Mouse (Mus musculus) hindbrain, embryonic 12.5 days (tissue): ENCODE results near the gene Slc35f6. TPM values are rescaled to one million over a fixed set of nuclear protein-coding genes. Genes with fewer than 3 reads are reported as not detected.

Experiments used
- ATAC-seq: fragments of 200-750 bp; cut with Nextera tagmentation; 2 replicates; pipeline ENCODE4 v1.8.0; 2017; ENCODE audit warnings: moderate TSS enrichment; ENCODE audit not compliant: low FRiP score
- H3K27ac ChIP-seq: fragments of 300-500 bp; sonication (generic); 2 replicates; pipeline ENCODE4 v1.5.1; 2016; ENCODE audit warnings: mild to moderate bottlenecking
- H3K27me3 ChIP-seq: fragments of 300-500 bp; sonication (generic); 2 replicates; pipeline ENCODE4 v1.6.1; 2016; ENCODE audit warnings: mild to moderate bottlenecking
- H3K36me3 ChIP-seq: fragments of 300-500 bp; sonication (generic); 2 replicates; pipeline ENCODE4 v1.6.1; 2016; ENCODE audit warnings: mild to moderate bottlenecking
- H3K4me1 ChIP-seq: fragments of 300-500 bp; sonication (generic); 2 replicates; pipeline ENCODE4 v1.6.1; 2016
- H3K4me2 ChIP-seq: fragments of 300-500 bp; sonication (generic); replicated peaks from 2 replicates; pipeline ENCODE4 v1.6.1; 2016; ENCODE audit warnings: mild to moderate bottlenecking
- H3K4me3 ChIP-seq: fragments of 300-500 bp; sonication (generic); 2 replicates; pipeline ENCODE4 v1.5.1; 2016; ENCODE audit warnings: mild to moderate bottlenecking
- H3K9ac ChIP-seq: fragments of 300-500 bp; sonication (generic); 2 replicates; pipeline ENCODE4 v1.6.1; 2016; ENCODE audit warnings: mild to moderate bottlenecking, moderate library complexity
- H3K9me3 ChIP-seq: fragments of 300-500 bp; sonication (generic); replicated peaks from 2 replicates; pipeline ENCODE4 v1.6.1; 2016; ENCODE audit warnings: mild to moderate bottlenecking
- WGBS: fragments of 180-500 bp; shearing (Covaris S2); methylation state at CpG from one replicate; pipeline ENCODE4 v1.1.7; 2016; 5-methylcytosine and 5-hydroxymethylcytosine counted together
- polyA plus RNA-seq: library from polyadenylated mRNA; unstranded; fragments of >200 nt; fragmentation: Nextera tagmentation; extraction: Ambion mirVana; gene quantifications from 2 replicates; pipeline ENCODE4 v1.2.1, GENCODE M21; 2016

Slc35f6 gene
- polyA plus RNA-seq, 1 experiment from 2014 or later: 28.2 TPM

DNA sequence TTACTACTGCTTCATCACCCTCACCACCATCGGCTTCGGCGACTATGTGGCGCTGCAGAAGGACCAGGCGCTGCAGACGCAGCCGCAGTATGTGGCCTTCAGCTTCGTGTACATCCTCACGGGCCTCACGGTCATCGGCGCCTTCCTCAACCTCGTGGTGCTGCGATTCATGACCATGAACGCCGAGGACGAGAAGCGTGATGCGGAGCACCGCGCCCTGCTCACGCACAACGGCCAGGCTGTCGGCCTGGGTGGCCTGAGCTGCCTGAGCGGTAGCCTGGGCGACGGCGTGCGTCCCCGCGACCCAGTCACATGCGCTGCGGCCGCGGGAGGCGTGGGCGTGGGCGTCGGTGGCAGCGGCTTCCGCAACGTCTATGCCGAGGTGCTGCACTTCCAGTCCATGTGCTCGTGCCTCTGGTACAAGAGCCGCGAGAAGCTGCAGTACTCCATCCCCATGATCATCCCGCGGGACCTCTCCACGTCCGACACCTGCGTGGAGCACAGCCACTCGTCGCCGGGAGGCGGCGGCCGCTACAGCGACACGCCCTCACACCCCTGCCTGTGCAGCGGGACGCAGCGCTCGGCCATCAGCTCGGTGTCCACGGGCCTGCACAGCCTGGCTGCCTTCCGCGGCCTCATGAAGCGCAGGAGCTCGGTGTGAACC, 25.4 kb upstream of the Slc35f6 start:
- peak overlapping the region; percentile 49 for H3K9ac ChIP-seq
- no peaks in the 10 kb centered on the region for H3K9me3 ChIP-seq
- H3K36me3 ChIP-seq: no peaks in the 10 kb centered on the region
- ATAC-seq: peak; percentile 66
- H3K4me1 ChIP-seq: peaks cover 18% of the 10 kb centered on the region
- no peak overlapping the region for H3K27ac ChIP-seq
- H3K4me3 ChIP-seq: peak overlapping the region; percentile 40
- peak overlapping the region; percentile 80 for H3K4me2 ChIP-seq
- under 1% methylated on average over 69 of the region's 69 CpGs for WGBS
- H3K27me3 ChIP-seq: peaks cover 50% of the 10 kb centered on the region

DNA sequence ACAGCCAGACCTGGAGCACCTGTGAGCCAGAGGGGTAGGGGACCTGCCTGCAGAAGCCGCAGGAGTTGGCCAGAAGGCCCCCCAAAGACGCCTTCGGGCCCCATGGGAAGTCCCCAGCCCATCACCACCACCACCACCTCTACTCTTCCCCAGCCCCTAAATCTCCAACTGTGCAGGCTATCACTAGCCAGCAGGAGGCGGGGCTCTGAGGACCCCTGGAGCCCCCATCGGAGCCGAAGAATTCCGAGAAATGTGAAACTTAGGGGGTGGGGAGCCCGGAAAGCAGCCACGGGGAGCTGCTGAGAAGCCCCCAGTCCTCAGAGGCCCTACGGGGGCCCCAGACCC, 24.9 kb upstream of the Slc35f6 start:
- peak; percentile 39; the same call in 1 of the 2 replicates for ATAC-seq
- H3K9me3 ChIP-seq: no peaks in the 10 kb centered on the region
- H3K4me2 ChIP-seq: peak overlapping the region; percentile 80
- H3K27me3 ChIP-seq: peaks cover 50% of the 10 kb centered on the region
- H3K36me3 ChIP-seq: no peaks in the 10 kb centered on the region
- peak overlapping the region; percentile 40 for H3K4me3 ChIP-seq
- H3K4me1 ChIP-seq: peaks cover 15% of the 10 kb centered on the region
- no peak overlapping the region for H3K27ac ChIP-seq
- peak overlapping the region; percentile 49 for H3K9ac ChIP-seq
- WGBS: 0% methylated on average over 9 of the region's 10 CpGs

DNA sequence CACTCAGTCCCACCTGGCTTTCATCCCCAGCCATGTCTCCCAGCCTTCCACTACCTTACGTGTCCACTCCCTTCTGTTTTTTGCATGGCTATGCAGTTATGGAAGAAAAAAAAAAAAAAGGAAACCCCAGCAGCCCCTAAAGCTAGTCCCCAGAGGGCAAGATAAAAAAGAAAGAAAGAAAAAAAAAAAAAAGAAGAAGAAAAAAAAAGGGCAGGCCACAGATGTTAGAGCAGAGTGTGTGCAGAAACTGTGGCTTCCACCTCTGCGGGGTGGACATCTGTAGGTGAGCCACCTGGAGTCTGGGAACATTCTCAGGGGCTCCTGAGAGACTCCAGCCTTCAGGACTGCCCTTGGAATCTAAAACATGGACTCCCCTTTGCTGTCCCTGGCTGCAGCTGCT, 24.4 kb upstream of the Slc35f6 start:
- H3K4me3 ChIP-seq: no peak overlapping the region
- H3K4me2 ChIP-seq: peak overlapping the region; percentile 80; the same call in 1 of the 2 replicates
- H3K27me3 ChIP-seq: peaks cover 46% of the 10 kb centered on the region
- H3K27ac ChIP-seq: no peak overlapping the region
- no peak overlapping the region for H3K9ac ChIP-seq
- H3K4me1 ChIP-seq: peaks cover 14% of the 10 kb centered on the region
- 40% methylated on average over 2 of the region's 2 CpGs for WGBS
- no peak for ATAC-seq
- no peaks in the 10 kb centered on the region for H3K9me3 ChIP-seq
- H3K36me3 ChIP-seq: no peaks in the 10 kb centered on the region

DNA sequence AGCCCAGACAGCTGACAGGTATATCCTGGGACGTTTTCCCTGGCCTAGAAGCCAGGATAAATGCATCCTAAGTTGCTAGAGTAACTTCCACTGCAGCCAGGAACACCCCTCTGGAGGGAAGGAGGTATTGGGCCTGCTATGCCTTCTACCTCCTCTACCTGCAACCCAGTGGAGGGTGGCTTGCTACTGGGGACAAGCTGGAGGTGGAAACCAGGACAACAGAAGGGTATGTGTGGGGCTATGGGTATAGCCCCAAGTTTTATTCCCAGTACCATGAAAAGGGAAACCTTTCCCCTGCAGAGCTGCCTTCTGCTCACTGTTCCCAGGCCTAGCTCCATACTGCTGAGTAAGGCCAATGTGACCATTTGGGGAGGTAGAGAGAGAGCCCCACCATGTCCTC, 23.4 kb upstream of the Slc35f6 start:
- no peak overlapping the region for H3K27ac ChIP-seq
- H3K4me3 ChIP-seq: no peak overlapping the region
- WGBS: 23% methylated on average over 1 of the region's 1 CpGs
- no peak overlapping the region for H3K4me2 ChIP-seq
- no peaks in the 10 kb centered on the region for H3K9me3 ChIP-seq
- no peaks in the 10 kb centered on the region for H3K36me3 ChIP-seq
- no peak for ATAC-seq
- H3K27me3 ChIP-seq: peaks cover 42% of the 10 kb centered on the region
- peaks cover 14% of the 10 kb centered on the region for H3K4me1 ChIP-seq
- no peak overlapping the region for H3K9ac ChIP-seq

DNA sequence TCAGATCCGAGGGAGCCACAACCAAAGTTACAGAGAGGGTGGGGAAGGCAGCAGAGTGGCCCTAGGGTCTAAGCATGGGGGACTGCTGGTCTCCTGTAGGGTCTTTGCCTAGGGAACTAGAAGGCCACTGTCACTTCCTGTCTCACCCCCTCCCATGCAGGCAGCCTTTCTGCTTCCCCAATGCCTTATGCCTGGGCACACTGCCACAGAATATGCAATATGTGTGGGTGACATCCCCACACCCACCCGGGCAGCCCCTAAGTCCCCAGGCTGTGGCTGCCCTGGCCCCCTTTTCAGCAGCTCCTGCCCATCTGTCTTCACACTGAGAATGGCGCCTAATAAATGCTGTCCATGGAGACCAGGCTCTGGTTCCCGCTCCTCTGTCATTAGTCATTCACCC, 22.8 kb upstream of the Slc35f6 start:
- Histone ChIP-seq H3K9me3 (no peaks in the 10 kb centered on the region), H3K9ac (no peak overlapping the region), H3K27me3 (peaks cover 42% of the 10 kb centered on the region), H3K27ac (no peak overlapping the region), H3K4me1 (peaks cover 14% of the 10 kb centered on the region), H3K4me3 (no peak overlapping the region), H3K4me2 (no peak overlapping the region), H3K36me3 (no peaks in the 10 kb centered on the region)
- no peak for ATAC-seq
- WGBS: 51% methylated on average over 4 of the region's 4 CpGs

DNA sequence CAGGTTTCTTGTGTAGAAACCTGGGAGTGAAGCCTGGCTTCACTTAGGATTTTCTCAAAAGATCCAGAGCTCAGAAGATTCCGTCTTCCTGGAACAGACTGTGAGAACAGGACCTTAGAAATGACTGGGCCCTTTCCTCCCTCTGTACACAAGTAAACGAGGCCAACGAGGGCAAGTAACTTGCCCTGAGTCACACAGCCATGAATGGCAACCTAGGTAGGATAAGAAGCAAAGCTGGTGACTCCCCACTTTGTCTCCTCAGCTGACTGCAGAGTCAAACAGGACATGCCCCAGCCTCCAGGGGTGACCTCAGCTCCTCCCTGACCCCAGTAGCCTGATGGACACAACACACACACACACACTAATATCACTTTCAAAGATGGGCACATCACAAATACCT, 22.4 kb upstream of the Slc35f6 start:
- no peak overlapping the region for H3K27ac ChIP-seq
- no peak for ATAC-seq
- 85% methylated on average over 3 of the region's 3 CpGs for WGBS
- no peak overlapping the region for H3K4me3 ChIP-seq
- no peak overlapping the region for H3K4me2 ChIP-seq
- H3K4me1 ChIP-seq: peaks cover 14% of the 10 kb centered on the region
- H3K36me3 ChIP-seq: no peaks in the 10 kb centered on the region
- H3K9me3 ChIP-seq: no peaks in the 10 kb centered on the region
- H3K9ac ChIP-seq: no peak overlapping the region
- H3K27me3 ChIP-seq: peaks cover 40% of the 10 kb centered on the region

DNA sequence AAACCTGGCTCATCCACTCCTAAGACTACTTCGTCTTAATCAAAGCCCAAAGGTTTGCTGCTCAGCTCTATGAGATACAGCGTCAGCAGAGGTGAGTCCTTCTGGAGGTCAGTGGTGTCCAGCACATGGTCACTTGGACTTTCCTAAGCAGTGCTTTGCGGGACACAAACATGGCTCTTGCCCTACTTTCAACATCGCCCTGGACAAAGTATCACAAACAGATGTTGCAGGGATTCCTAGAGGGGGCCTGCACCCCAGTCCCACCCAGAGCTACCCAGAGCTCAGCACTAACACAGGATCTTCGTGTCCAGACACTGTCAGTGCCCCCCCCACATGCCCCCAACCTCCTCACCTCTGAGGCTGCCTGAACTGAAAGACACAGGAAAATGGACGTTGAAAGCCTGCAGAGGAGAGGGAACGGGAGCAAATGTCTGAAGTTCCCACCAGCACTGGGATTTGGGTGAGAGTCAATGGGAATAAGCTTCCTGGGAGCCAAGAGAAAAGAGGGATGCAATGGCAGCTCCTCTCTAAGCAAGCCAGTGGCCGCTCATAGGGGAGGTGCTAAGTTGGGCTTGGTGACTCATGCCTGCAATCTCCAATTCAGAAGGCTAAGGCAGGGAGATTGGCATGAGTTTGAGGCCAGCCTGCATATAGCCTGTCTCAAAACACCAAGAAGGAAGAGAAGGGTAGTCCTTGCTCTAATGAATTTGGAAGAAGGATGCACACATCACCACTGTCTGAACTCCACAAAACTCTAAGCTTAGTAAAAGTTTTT, 21.2 kb upstream of the Slc35f6 start:
- 83% methylated on average over 8 of the region's 8 CpGs for WGBS
- peaks cover 28% of the 10 kb centered on the region for H3K27me3 ChIP-seq

DNA sequence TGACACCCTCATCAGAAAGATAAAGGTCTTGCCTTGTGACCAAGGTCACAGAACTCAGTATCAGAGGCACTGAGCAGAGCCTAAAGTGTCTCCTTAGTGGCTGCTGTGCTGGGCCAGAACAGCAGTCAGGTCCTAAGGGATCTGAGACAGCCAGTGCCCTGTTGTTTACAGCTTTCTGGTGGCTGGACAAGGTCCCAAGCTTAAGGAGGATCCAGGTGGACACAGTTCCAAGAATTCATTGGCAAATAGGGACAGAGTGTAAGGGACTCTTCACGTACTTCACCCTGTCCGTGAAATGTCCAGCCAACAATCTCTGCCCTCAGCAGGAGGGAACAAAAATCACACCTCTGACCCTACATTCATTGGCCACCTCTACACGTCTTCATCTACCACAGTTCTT, 19.2 kb upstream of the Slc35f6 start:
- Histone ChIP-seq H3K4me1 (no peaks in the 10 kb centered on the region), H3K4me2 (no peak overlapping the region), H3K36me3 (no peaks in the 10 kb centered on the region), H3K4me3 (no peak overlapping the region), H3K27ac (no peak overlapping the region), H3K27me3 (peaks cover 11% of the 10 kb centered on the region), H3K9me3 (no peaks in the 10 kb centered on the region), H3K9ac (no peak overlapping the region)
- no peak for ATAC-seq
- WGBS: 87% methylated on average over 3 of the region's 3 CpGs

More for the DNA sequence above, 21.2 kb upstream of the Slc35f6 start:
- H3K36me3 ChIP-seq: no peaks in the 10 kb centered on the region
- peaks cover 14% of the 10 kb centered on the region for H3K4me1 ChIP-seq
- H3K4me2 ChIP-seq: no peak overlapping the region
- no peak for ATAC-seq
- H3K9ac ChIP-seq: no peak overlapping the region
- H3K27ac ChIP-seq: no peak overlapping the region
- H3K4me3 ChIP-seq: no peak overlapping the region
- H3K9me3 ChIP-seq: no peaks in the 10 kb centered on the region

DNA sequence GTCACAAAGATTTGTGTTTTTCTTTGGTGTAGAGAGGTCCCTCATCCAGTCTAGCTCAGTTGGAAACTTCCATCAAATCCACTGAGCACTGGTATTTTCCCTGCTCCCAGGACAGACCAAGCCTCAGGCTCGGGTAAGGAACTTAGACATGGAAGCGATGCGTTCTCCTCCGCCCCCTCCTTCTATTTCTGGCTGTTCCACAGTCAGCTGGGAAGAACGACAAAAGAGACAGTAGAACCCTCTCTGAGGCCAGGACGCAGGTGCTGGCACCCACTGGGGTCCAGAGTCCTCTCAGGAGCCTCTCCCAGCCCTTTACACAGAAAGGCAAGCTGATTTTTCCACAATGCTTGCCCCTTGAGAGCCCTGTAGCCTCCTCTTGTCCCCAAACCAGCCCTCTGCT, 17.3 kb upstream of the Slc35f6 start:
- no peak for ATAC-seq
- no peaks in the 10 kb centered on the region for H3K9me3 ChIP-seq
- H3K27ac ChIP-seq: no peak overlapping the region
- WGBS: 75% methylated on average over 6 of the region's 6 CpGs
- H3K4me3 ChIP-seq: no peak overlapping the region
- H3K9ac ChIP-seq: no peak overlapping the region
- H3K27me3 ChIP-seq: no peaks in the 10 kb centered on the region
- H3K4me2 ChIP-seq: no peak overlapping the region
- no peaks in the 10 kb centered on the region for H3K36me3 ChIP-seq
- no peaks in the 10 kb centered on the region for H3K4me1 ChIP-seq

DNA sequence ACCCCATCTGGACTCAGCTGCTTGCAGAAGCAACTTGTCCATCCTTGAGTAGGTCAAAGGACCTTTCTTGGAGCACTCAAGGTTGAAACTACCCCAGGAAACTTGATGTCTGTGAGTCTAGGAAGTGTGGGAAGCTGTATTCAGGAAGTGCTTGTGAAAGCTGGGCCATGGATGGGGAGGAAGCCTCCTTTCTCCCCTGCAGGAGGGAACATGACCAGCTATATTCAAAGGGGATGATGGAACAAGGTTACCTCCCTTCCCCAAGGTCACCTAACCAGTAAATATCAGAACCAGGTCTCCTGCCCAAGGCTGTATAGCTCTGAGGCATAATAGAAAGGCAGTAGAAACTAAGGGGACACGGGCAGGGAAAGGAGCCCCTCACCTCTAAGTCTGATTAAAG, 15.6 kb upstream of the Slc35f6 start:
- Histone ChIP-seq H3K4me2 (no peak overlapping the region), H3K9me3 (no peaks in the 10 kb centered on the region), H3K4me3 (no peak overlapping the region), H3K36me3 (no peaks in the 10 kb centered on the region), H3K9ac (no peak overlapping the region), H3K27me3 (peaks cover 6% of the 10 kb centered on the region; the same call in 1 of the 2 replicates), H3K27ac (no peak overlapping the region), H3K4me1 (no peaks in the 10 kb centered on the region)
- no peak for ATAC-seq
- 79% methylated on average over 1 of the region's 1 CpGs for WGBS

DNA sequence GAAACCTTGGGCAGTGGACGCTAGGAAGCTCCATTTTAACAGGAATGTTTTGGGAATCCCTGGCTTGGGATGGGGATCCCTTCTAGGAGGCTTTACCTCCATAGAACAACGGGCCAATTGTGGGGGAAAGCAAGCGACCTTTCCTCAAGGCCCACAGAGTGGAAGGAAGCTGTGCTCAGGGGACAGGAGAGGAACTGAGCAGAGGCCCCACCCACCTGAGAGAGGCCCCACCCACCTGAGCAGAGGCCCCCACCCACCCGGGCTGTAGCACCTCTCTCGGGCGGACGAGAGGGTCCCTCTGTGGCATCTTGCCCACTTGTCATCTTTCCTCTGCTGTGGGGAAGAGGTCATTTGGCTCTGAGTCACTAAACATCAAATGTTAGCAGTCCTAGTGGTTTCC, 10.7 kb upstream of the Slc35f6 start:
- WGBS: 57% methylated on average over 7 of the region's 7 CpGs

DNA sequence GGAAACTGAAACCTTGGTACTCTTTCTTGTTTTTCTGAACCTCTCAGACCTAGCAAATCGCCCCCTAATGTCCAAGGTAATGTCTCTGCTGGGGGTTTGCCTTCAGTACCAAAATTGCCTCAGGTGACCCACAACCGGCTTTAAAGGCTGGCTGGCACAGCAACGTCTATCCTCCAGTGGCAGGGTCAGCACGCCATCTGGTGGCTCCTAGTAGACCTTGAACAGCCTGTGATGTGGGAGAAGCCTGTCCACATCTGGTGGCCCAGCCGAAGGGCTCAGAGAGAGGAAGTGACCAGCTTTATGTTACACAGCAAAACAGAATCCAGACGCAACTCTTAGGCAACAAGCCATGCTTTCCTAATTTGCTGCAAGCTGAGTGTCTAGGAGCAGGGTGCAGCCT, 9.7 kb upstream of the Slc35f6 start:
- Histone ChIP-seq H3K9ac (no peak overlapping the region), H3K4me2 (no peak overlapping the region), H3K4me1 (no peaks in the 10 kb centered on the region), H3K27ac (no peak overlapping the region), H3K27me3 (peaks cover 6% of the 10 kb centered on the region; the same call in 1 of the 2 replicates), H3K4me3 (no peak overlapping the region), H3K9me3 (no peaks in the 10 kb centered on the region), H3K36me3 (no peaks in the 10 kb centered on the region)
- no peak; the same call in 1 of the 2 replicates for ATAC-seq
- WGBS: 7% methylated on average over 6 of the region's 6 CpGs

More for the DNA sequence above, 10.7 kb upstream of the Slc35f6 start:
- Histone ChIP-seq H3K9me3 (no peaks in the 10 kb centered on the region), H3K9ac (no peak overlapping the region), H3K27ac (no peak overlapping the region), H3K36me3 (no peaks in the 10 kb centered on the region), H3K4me2 (no peak overlapping the region), H3K4me1 (no peaks in the 10 kb centered on the region), H3K27me3 (peaks cover 6% of the 10 kb centered on the region; the same call in 1 of the 2 replicates), H3K4me3 (no peak overlapping the region)
- ATAC-seq: no peak
